Mouse (Mus musculus): ENCODE data around the gene Myo18b. TPM values are rescaled to one million over a fixed set of nuclear protein-coding genes. Genes with fewer than 3 reads are reported as not detected.

The Myo18b gene
- 0.30 and 0.41 TPM in 2 replicates for polyA plus RNA-seq (2016; fragmentation: Nextera tagmentation; extraction: Ambion mirVana)

DNA sequence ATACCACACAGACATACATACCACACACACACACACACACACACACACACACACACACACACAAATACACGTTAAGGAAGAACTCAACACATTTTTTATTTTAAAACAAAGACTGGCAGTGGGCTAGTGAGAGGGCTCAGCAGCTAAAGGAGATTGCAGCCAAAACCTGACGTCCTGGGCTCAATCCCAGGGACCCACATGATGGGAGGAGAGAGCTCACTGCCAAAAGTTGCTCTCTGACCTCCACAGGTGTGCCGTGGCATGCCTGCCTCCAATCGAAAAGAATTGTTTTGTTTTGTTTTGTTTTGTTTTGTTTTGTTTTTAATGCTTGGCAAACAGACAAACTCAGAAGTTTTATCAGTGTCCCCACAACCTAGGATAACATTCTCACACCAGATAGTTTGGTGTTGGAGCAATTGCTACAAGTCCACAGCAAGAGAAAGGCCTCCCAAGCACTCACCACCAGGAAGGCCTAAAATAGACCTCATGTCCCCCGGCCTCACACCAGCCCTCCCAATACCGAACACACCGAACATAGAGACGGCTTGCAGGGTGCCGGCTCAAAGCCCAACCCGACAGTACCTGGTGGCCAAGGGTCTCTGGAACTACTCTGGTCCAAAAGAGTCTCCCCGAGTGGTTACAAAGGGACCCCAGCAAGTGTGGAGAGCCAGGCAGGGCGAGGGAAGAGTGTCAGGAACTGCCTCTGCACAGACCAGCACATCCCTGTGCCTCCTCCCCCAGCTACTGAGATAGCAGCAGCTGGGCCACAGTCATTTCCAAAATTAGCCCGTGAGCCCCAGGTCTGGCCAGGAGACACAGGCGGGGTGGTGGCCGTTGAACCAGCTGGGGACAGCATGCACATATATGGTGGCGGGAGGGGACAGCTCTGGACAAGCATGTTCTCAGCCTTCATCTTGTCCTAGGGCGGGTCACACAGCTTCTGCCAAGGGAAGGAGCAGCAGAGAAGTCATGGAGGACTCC lies at the start of gene Myo18b:
Myo18b (minus strand) TSS at position 689 of the 981 bp plus-strand sequence.
- 0 out of 2 replicates have a peak, but pooled peaks cover 3% of the 10 kb centered on the region for H3K4me1 ChIP-seq
- no peak within 1 kb of the TSS for H3K27ac ChIP-seq
- no peaks in the 10 kb centered on the region for H3K36me3 ChIP-seq
- no peaks in the 10 kb centered on the region for H3K27me3 ChIP-seq (ENCODE audit: low read depth, poor library complexity, severe bottlenecking)
- H3K4me3 ChIP-seq: no peak within 1 kb of the TSS
- 83% methylated on average over 17 of the region's 17 CpGs for WGBS
- DNase-seq (ENCODE audit: low spot score): no peak
- H3K9me3 ChIP-seq (replicated peaks): no peaks in the 10 kb centered on the region

DNA sequence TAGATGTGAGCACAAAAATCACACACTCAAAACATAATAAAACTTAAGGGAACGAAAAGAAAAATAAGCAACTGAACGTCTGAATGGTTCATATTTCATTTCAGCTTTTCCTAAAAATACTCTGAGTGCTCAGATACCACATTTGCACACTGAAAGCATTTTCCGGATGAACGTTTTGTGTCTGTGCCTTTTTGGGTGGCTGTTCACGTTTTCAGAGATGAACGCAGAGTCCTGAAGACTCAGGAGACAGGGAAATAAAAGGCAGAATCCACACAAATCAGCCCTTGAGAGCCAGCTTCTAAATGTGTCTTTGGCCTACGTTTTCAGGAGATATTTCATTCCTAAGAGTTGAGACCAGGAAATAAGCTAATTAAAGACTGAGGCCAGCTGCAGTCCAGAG lies 49.8 kb upstream of the Myo18b start:
- Histone ChIP-seq H3K27ac (peak overlapping the region; percentile 48; the same call in 1 of the 2 replicates), H3K9me3 (replicated peaks) (no peaks in the 10 kb centered on the region), H3K36me3 (0 out of 2 replicates have a peak, but pooled peaks cover 2% of the 10 kb centered on the region), H3K4me1 (peaks cover 28% of the 10 kb centered on the region), H3K27me3 (ENCODE audit: low read depth, poor library complexity, severe bottlenecking) (no peaks in the 10 kb centered on the region), H3K4me3 (no peak overlapping the region)
- 77% methylated on average over 7 of the region's 7 CpGs for WGBS
- DNase-seq (ENCODE audit: low spot score): no peak

- no peak overlapping the region for H3K27ac ChIP-seq
- no peak for DNase-seq (ENCODE audit: low spot score)
- peaks cover 29% of the 10 kb centered on the region for H3K4me1 ChIP-seq
- WGBS: 77% methylated on average over 7 of the region's 7 CpGs
- H3K27me3 ChIP-seq (ENCODE audit: low read depth, poor library complexity, severe bottlenecking): no peaks in the 10 kb centered on the region
- no peaks in the 10 kb centered on the region for H3K9me3 ChIP-seq (replicated peaks)
- no peak overlapping the region for H3K4me3 ChIP-seq
- 0 out of 2 replicates have a peak, but pooled peaks cover 2% of the 10 kb centered on the region for H3K36me3 ChIP-seq
Observed at GRCm38 (mm10) chr5:112942244-112942643, 46.1 kb upstream of the Myo18b start.

DNA sequence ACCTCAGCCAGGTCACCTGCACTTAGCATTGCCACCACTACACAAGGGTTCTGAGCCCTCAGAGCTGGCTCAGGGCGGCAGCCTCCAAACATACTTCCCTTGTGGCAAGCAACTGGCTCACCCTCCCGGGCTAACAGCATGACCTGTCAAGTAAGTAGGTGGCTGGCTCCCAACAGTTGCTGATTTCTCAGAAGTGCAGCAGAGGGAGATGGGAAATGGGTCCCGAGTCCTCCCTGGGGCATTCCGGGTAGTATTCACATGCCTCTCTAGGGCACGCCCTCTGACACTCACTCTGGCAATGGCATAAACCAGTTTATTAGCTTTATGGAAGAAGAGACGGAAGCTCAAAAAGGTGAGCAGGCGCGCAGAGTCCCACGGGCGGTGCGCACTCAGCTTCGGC lies 44.8 kb upstream of the Myo18b start:
- Histone ChIP-seq H3K36me3 (0 out of 2 replicates have a peak, but pooled peaks cover 2% of the 10 kb centered on the region), H3K4me3 (no peak overlapping the region), H3K27ac (no peak overlapping the region), H3K9me3 (replicated peaks) (no peaks in the 10 kb centered on the region), H3K4me1 (peaks cover 20% of the 10 kb centered on the region), H3K27me3 (ENCODE audit: low read depth, poor library complexity, severe bottlenecking) (no peaks in the 10 kb centered on the region)
- WGBS: 94% methylated on average over 12 of the region's 12 CpGs
- DNase-seq (ENCODE audit: low spot score): no peak

GRCm38 (mm10) chr5:112936632-112937031 lies 40.5 kb upstream of the Myo18b start:
- Histone ChIP-seq H3K27me3 (ENCODE audit: low read depth, poor library complexity, severe bottlenecking) (no peaks in the 10 kb centered on the region), H3K4me3 (no peak overlapping the region), H3K36me3 (0 out of 2 replicates have a peak, but pooled peaks cover 2% of the 10 kb centered on the region), H3K9me3 (replicated peaks) (no peaks in the 10 kb centered on the region), H3K27ac (no peak overlapping the region), H3K4me1 (peaks cover 20% of the 10 kb centered on the region)
- DNase-seq (ENCODE audit: low spot score): no peak
- 90% methylated on average over 10 of the region's 10 CpGs for WGBS

GRCm38 (mm10) chr5:112935436-112935835 lies 39.3 kb upstream of the Myo18b start:
- H3K36me3 ChIP-seq: no peaks in the 10 kb centered on the region
- no peak for DNase-seq (ENCODE audit: low spot score)
- H3K4me1 ChIP-seq: peaks cover 16% of the 10 kb centered on the region
- H3K27me3 ChIP-seq (ENCODE audit: low read depth, poor library complexity, severe bottlenecking): no peaks in the 10 kb centered on the region
- no peaks in the 10 kb centered on the region for H3K9me3 ChIP-seq (replicated peaks)
- WGBS: 90% methylated on average over 8 of the region's 8 CpGs
- H3K27ac ChIP-seq: no peak overlapping the region
- H3K4me3 ChIP-seq: no peak overlapping the region

GRCm38 (mm10) chr5:112932878-112933567 lies 36.9 kb upstream of the Myo18b start:
- no peaks in the 10 kb centered on the region for H3K27me3 ChIP-seq (ENCODE audit: low read depth, poor library complexity, severe bottlenecking)
- peaks cover 23% of the 10 kb centered on the region for H3K4me1 ChIP-seq
- no peaks in the 10 kb centered on the region for H3K36me3 ChIP-seq
- no peak overlapping the region for H3K4me3 ChIP-seq
- DNase-seq (ENCODE audit: low spot score): no peak
- H3K9me3 ChIP-seq (replicated peaks): no peaks in the 10 kb centered on the region
- 82% methylated on average over 11 of the region's 11 CpGs for WGBS
- H3K27ac ChIP-seq: no peak overlapping the region

GRCm38 (mm10) chr5:112931901-112932300 lies 35.7 kb upstream of the Myo18b start:
- Histone ChIP-seq H3K27ac (no peak overlapping the region), H3K9me3 (replicated peaks) (no peaks in the 10 kb centered on the region), H3K27me3 (ENCODE audit: low read depth, poor library complexity, severe bottlenecking) (no peaks in the 10 kb centered on the region), H3K4me1 (peaks cover 26% of the 10 kb centered on the region), H3K36me3 (no peaks in the 10 kb centered on the region), H3K4me3 (no peak overlapping the region)
- DNase-seq (ENCODE audit: low spot score): no peak
- WGBS: 87% methylated on average over 5 of the region's 5 CpGs

- 57% methylated on average over 10 of the region's 10 CpGs for WGBS
- Histone ChIP-seq H3K9me3 (replicated peaks) (no peaks in the 10 kb centered on the region), H3K27me3 (ENCODE audit: low read depth, poor library complexity, severe bottlenecking) (no peaks in the 10 kb centered on the region), H3K4me3 (no peak overlapping the region), H3K4me1 (peaks cover 21% of the 10 kb centered on the region), H3K27ac (no peak overlapping the region), H3K36me3 (no peaks in the 10 kb centered on the region)
- no peak for DNase-seq (ENCODE audit: low spot score)
Observed at GRCm38 (mm10) chr5:112928201-112928881, 32.2 kb upstream of the Myo18b start.

DNA sequence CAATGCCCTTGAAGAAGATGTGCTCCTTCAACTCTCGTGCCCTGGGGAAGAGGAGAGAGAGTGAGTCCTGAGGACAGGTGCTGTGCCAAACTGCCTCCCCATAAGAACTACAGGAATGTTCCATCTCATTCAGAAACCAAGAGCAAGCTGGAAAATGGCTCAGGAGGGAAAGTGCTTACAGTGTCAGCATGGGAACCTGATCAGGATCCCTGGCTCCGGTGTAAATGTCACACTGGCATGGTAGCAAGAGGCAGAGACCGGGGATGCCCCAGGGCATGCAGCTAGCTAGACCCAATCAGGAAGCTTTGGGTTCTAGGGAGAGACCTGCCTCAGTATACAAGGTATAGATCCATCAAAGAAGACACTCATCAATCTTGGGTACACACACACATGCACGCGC lies 29.3 kb upstream of the Myo18b start:
- DNase-seq (ENCODE audit: low spot score): no peak
- Histone ChIP-seq H3K4me3 (no peak overlapping the region), H3K27me3 (ENCODE audit: low read depth, poor library complexity, severe bottlenecking) (no peaks in the 10 kb centered on the region), H3K9me3 (replicated peaks) (no peaks in the 10 kb centered on the region), H3K27ac (no peak overlapping the region), H3K4me1 (peaks cover 21% of the 10 kb centered on the region), H3K36me3 (no peaks in the 10 kb centered on the region)
- WGBS: 97% methylated on average over 5 of the region's 5 CpGs

DNA sequence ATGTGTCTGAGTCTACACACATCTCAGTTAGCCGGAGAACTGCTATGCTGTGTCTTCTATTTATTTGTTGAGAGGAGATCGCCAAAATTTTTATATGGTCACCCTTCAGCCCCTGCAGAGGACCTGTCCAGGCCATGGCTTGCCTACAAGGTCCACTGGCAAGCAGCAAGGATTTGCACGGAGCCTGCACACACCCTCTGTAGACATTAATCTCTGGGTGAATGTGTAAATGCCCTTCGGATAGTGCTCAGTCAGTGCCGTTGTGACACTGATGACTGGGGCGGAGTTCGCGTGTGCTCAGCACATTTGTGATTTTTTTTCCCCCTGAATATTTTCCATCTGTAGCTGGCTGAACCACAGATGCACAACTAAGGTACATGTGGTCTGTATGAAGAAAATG lies 28.6 kb upstream of the Myo18b start:
- Histone ChIP-seq H3K36me3 (no peaks in the 10 kb centered on the region), H3K4me3 (no peak overlapping the region), H3K4me1 (peaks cover 21% of the 10 kb centered on the region), H3K27me3 (ENCODE audit: low read depth, poor library complexity, severe bottlenecking) (no peaks in the 10 kb centered on the region), H3K27ac (no peak overlapping the region), H3K9me3 (replicated peaks) (no peaks in the 10 kb centered on the region)
- 95% methylated on average over 8 of the region's 8 CpGs for WGBS
- DNase-seq (ENCODE audit: low spot score): no peak

GRCm38 (mm10) chr5:112923841-112924240 lies 27.7 kb upstream of the Myo18b start:
- Histone ChIP-seq H3K27me3 (ENCODE audit: low read depth, poor library complexity, severe bottlenecking) (no peaks in the 10 kb centered on the region), H3K4me1 (peaks cover 21% of the 10 kb centered on the region), H3K9me3 (replicated peaks) (no peaks in the 10 kb centered on the region), H3K4me3 (no peak overlapping the region), H3K27ac (no peak overlapping the region), H3K36me3 (no peaks in the 10 kb centered on the region)
- 96% methylated on average over 14 of the region's 14 CpGs for WGBS
- DNase-seq (ENCODE audit: low spot score): no peak
